Mouse (Mus musculus) c-Kit-negative CD71-positive TER-119-positive erythroid progenitor cells, embryonic 14.5 days (primary cell): ENCODE results near the gene Hoxc6.

Experiments
- DNase-seq: peaks from one replicate; pipeline ENCODE4 v3.0.0-alpha.2; 2013; ENCODE audit warnings: low read depth, low spot score

Gene Hoxc6

GRCm38 (mm10) chr15:102997939-102998355, at the start of gene Hoxc6:
TSS of gene Hoxc6 (plus strand) at chr15:102998257.
- DNase-seq = no peak

GRCm38 (mm10) chr15:102948842-102949241, 49.2 kb upstream of the Hoxc6 start:
- DNase-seq = no peak

GRCm38 (mm10) chr15:102949696-102950095, 48.4 kb upstream of the Hoxc6 start:
- no peak for DNase-seq

GRCm38 (mm10) chr15:102950877-102951276, 47.2 kb upstream of the Hoxc6 start:
- DNase-seq = no peak

- DNase-seq = no peak
Observed at GRCm38 (mm10) chr15:102953561-102953960, 44.5 kb upstream of the Hoxc6 start.

GRCm38 (mm10) chr15:102954192-102955006, 43.7 kb upstream of the Hoxc6 start, which contains the start of gene Hoxc11:
TSS of gene Hoxc11 (plus strand) at chr15:102954427.
- DNase-seq = no peak

GRCm38 (mm10) chr15:102955007-102955382, 43.1 kb upstream of the Hoxc6 start:
- no peak for DNase-seq

- no peak for DNase-seq
Observed at GRCm38 (mm10) chr15:102955833-102956640, 42.0 kb upstream of the Hoxc6 start.

GRCm38 (mm10) chr15:102956906-102957305, 41.2 kb upstream of the Hoxc6 start:
- DNase-seq = no peak

- DNase-seq = no peak
Observed at GRCm38 (mm10) chr15:102959663-102960191, 38.3 kb upstream of the Hoxc6 start.

GRCm38 (mm10) chr15:102961728-102962127, 36.3 kb upstream of the Hoxc6 start:
- DNase-seq = no peak

- no peak for DNase-seq
Observed at GRCm38 (mm10) chr15:102962492-102962891, 35.6 kb upstream of the Hoxc6 start.

GRCm38 (mm10) chr15:102963259-102963658, 34.8 kb upstream of the Hoxc6 start:
- no peak for DNase-seq

- no peak for DNase-seq
Observed at GRCm38 (mm10) chr15:102963671-102964640, 34.1 kb upstream of the Hoxc6 start.

GRCm38 (mm10) chr15:102965003-102965891, 32.8 kb upstream of the Hoxc6 start:
- DNase-seq = no peak

GRCm38 (mm10) chr15:102965892-102966775, 31.9 kb upstream of the Hoxc6 start:
- no peak for DNase-seq

- no peak for DNase-seq
Observed at GRCm38 (mm10) chr15:102966776-102967311, 31.2 kb upstream of the Hoxc6 start, which contains the start of gene Hoxc10. TSS of gene Hoxc10 (plus strand) at chr15:102966796.

GRCm38 (mm10) chr15:102967312-102967510, 30.8 kb upstream of the Hoxc6 start, which contains the start of gene Hoxc5:
TSS of gene Hoxc5 (plus strand) at chr15:102967443.
- no peak for DNase-seq
